Mouse (Mus musculus): ENCODE measurements around the gene Lypla2.

Gene Lypla2

DNA sequence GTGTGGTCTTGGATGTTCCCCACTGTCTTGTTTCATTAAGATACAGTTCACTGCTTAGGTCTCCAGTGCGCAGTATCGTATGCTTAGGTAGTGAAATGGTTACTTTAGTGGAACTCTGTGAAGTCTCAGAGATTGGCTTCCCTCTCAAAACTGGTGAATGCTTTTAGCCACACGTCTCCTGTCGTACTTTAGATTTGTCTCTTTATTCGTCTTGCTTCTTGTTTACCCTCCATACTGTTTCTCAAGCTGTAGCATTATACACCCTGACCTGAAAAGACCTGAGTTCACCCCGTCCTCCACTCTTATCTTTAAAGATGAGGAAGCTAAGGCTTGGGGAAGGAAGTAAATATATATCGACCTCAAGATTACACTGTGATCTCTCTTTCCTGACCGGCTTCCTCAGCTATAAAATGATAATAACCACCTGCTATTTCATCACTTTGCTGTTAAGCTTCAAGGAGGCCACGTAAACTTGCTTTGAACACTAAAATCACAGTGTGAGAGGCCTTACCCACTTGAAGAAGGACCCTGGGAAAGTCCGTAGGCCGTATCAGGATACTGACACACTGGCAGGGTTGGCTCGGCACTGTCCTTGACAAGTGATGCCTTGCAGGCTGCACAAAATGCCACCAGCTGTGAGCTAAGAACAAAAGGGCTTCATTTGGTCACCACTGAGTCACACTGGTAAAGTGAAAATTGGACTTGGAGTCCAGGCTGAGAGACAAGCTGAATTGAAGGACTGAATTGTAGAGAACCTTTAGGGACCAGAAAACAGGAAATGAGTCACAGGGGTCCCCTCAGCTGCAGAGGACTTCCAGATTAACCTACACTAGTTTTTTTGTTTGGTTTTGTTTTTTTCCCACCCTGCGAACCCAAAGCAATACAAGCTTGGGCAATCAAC is 735 bp upstream of the Lypla2 start:
- no peak for DNase-seq (ENCODE audit: low spot score)

DNA sequence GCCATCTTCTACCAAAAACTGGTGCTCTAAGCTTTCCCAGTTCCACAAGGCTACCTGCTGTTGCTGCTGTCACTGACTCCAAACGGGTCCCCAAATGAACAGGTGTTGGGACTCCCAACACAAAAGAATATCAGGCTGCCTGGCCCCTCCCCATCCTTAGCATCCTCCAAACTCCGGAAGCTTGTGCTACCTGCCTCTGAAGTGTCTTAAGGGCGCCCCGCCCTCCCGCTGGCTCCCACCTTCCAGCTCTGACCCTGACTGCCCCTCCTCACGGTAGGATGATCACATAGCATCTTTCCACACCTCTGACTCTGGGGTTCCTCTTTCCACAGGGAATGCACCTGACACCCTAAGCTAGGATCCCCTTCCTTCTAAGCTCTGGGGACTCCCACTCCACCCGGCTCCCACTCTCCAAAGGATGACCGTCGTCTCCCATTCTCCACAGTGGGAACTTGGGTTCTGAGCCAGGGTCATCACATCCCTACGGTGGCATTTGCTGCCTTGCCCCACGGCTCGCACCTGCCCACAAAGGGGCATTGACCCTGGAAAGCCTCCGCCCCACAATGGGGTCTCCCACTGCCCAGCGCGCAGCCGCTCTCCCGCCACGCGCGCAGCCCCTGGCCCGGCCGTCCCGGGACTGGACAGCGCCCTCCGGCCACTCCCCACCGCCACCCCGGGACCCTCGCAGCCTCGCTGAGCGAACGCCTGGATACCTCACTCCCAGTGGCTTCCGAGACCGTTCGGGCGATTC is 446 bp downstream of the Lypla2 start:
- no peak for DNase-seq (ENCODE audit: low spot score)

DNA sequence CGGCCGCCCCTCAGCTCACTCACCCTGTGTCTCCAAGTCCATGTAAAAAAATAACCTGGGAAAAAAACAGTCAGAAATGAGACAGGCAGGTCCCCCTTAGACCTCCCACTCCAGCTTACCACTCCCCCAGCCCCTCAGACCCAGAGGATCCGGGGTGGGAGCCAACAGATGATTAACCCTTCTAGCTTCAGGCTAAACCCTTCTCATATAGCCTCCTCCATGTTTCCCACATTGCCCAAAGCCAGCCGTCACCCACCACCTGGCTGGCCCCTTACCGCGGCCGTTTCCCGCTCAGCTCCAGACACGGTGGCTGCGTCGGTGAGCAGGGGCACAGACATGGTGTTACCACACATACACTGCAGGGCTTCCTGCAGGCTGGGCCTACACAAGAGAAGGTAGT is 1.8 kb downstream of the Lypla2 start:
- no peak for DNase-seq (ENCODE audit: low spot score)

DNA sequence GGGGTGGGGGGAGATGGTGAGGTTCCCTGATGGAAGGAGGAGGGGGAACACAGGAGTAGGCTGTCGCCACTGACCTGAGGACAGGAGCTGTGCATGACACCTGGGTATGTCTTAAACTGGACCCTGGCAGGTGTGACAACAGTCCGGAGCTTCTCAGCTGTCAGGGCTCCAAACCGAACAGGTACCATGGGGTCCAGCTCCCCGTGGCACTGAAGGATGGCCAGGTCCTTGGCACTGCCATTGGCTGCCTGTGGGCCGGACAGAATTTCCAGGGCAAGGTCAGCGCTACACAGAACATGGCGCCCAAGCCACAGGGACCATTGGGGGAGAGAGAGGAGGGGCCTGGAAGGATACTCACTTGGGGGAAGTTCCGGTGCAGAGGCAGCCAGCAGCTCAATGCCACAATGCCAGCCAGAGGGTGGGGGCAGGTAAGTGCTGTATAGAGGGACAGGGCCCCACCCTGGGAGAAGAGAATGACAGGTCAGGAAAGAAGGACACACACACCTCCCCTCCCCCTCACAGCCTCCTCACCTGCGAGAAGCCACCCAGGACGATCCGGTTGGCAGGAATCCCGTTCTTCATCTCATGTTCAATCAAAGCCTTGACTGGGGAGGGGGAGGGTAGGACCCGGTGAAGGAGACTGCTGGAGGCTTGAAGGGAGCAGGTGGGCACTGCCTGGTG is 3.2 kb downstream of the Lypla2 start:
- DNase-seq (ENCODE audit: low spot score): no peak

DNA sequence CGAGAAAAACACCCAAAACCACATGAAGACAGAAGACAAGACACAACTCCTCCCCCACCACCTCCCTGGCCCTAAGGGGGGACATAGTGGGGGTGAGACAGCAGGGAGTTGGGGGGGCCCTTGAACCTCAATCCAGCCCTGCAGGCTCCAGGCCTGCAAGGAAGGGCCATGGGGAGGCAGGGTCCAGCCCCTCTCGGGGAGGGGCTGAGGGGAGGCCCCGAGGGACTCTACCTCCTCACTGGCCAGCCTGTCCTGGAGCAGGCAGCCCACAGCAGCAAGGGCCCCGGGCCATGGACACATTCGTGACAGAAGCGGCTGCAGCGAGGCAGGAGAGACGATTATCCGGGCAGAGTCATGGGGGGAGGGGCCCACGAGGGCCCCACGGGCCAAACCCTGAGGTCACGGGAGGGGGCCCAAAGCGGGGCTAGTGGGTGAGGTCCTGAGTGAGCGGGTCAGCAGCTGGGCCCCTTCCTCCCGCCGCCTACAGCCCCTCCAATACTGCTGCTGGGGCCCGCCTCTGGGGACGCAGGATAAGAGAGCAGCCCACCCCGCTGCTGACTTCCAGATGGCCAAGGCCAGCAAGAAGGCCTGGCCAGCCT is 4.1 kb downstream of the Lypla2 start:
- no peak for DNase-seq (ENCODE audit: low spot score)

DNA sequence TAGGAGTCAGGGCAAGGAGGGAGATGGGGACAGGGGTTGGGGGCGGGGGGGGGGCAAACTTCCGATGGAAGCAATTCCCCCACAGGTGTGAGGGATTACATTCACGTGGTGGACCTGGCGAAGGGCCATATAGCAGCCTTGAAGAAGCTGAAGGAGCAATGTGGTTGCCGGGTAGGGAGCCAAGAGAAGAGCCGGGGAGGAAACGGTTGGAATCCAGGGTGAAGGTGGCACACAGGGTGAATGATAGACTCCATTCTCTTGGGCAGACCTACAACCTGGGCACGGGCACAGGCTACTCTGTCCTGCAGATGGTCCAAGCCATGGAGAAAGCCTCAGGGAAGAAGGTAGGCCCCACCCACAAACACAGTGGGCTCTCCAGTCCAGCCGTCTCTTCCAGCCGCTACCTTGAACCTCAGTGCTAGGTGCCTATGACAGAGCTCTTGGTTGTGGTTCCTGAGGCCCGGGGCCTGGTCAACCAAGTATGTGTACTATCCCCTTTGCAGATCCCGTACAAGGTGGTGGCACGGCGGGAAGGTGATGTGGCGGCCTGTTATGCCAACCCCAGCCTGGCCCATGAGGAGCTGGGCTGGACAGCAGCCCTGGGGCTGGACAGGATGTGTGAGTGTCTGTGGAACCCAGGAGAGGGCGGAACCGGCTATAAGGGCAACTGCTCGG is 5.2 kb downstream of the Lypla2 start:
- no peak for DNase-seq (ENCODE audit: low spot score)

DNA sequence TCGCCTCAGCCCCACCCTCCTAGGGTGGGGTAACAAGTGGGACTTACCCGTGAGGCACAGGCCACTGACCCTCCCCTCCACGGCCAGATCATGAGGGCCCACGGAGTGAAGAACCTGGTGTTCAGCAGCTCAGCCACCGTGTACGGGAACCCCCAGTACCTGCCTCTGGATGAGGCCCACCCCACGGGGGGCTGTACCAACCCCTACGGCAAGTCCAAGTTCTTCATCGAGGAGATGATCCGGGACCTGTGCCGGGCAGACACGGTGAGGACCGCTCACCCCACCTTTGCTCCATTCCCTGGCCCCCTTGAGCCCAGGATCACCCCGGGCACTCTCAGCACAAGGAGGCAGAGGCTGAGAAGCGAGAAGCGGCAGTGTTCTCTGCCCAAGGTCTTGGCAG is 6.1 kb downstream of the Lypla2 start:
- DNase-seq (ENCODE audit: low spot score): no peak

DNA sequence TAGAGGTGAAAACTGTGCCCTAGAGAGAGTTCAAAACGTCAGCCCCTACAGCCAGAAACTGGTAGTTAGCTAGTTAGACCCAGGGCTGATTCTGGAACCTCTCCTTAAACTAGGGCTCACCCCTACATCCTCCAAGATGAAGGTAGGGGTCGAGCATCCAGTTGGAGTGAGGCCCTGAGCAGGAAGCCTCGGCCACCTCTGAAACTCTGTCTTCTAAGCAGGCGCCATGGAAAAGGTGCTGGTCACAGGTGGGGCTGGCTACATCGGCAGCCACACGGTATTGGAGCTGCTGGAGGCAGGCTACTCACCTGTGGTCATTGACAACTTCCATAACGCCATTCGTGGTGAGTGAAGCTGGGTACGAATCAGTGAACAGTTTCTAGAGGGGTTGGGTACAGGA is 7.3 kb downstream of the Lypla2 start:
- DNase-seq (ENCODE audit: low spot score): no peak

DNA sequence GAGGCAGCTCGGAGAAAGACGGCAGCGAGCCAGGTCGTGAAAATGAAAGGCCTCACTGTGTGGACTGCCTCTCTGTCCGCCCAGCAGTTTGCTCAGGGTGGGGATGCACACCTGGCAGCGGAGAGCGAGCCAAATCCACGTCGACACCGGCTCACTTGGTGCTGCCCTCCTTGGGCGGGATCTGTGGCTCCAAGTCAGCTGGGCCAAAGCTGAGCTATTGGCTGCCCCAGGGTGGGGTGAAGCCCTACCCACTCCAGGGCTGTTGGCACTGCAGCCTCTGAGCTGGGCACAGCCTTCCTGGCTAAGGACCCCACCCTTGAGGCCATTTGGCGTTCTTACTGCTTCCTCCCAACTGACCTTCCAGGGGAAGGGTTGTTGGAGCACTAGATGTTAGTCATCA is 8.0 kb downstream of the Lypla2 start:
- no peak for DNase-seq (ENCODE audit: low spot score)

DNA sequence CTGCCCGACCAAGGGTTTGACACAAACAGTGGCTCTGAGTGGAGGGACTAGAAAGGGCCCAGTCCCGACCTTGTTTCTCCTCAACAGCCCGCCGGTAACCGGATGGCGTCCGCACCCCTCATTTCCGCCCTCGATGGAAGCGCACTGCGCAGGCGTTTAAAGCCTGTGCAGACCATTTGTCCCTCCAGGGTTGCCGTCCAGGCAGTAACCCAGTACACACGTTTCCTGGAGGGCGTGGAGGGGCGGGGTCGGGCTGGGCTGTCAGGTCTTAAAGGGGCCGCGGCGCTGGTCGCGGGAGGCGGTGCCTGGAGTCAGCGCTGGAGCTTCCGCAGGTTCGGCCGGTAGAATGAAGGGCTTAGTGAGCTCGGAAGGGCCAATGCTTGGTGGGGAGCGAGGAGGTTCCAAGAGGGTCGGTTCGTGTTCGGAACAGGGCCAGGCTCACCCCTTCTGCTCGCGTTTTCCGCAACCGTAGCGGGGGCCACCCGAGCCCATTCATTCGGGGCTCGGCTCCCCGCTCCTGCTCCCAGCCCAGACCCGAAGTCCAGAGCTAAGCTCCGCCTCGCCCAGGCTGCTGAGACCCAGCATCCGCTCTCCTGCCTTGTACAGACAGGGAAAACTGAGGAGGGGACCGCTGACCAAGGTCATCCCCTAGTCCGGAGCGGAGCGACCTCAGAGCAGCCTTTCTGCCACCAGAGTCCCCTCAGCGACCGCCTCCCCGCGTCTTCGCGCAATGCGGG is 8.8 kb downstream of the Lypla2 start, which contains the start of gene Gale:
Gene Gale, plus strand, starts transcription at position 271 of the 737 bp plus-strand sequence.
- peak; percentile 88 for DNase-seq (ENCODE audit: low spot score)

DNA sequence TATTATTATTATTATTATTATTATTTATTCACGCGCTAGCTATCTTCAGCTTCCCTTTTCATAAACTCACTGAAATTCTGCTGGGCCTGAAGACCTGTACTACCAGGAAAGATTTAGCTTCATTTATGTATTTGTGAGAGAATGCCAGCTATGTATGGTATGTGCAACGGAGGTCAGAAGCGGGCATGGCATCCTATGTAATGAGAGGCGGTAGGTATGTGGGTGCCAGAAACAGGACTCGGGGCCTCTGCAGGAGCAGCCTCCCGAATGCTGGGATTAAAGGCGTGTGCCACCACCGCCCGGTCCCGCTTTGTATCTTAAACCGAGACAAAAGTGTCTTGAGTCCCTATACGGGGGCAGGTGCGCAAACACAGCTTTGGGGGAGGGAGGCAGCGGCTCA is 9.5 kb downstream of the Lypla2 start:
- no peak for DNase-seq (ENCODE audit: low spot score)

DNA sequence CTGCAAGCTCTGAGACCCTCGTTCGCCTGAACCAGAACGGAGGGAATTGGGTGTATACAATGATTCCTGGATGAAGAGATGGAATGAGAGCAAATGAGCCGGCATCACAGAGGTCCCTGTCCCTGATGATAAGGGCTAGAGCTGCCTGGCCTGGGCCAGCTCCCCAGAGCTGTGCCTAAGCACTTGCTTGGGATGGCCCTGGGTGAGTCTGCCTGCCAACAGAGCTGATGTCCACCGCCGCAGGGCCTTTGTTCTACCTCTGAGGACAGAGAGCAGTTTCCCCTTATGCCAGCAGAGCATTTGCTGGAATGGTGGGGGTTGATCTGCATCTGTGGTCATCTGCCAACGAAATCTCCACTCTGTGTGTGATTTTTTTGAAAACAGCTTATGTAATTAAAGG is 10.2 kb downstream of the Lypla2 start:
- DNase-seq (ENCODE audit: low spot score): no peak

DNA sequence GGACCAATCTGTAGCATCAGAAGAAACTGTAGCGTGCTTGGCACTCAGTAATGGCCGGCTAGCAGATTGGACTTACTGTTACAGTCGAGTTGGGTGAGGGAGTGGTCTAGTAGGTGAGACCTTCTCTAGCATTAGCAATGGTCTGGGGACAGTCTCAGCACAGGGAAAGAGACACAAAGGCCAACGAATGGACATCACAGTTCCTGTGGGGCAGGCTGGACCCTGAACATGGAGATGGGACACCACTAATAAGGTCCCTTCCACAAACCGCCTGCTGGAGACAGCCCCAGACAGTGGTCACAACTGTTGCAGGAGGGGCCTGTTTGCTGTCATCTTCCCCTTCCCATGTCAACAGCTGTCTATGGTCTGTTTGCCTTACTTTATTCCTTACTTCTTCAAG is 10.7 kb downstream of the Lypla2 start:
- no peak for DNase-seq (ENCODE audit: low spot score)

DNA sequence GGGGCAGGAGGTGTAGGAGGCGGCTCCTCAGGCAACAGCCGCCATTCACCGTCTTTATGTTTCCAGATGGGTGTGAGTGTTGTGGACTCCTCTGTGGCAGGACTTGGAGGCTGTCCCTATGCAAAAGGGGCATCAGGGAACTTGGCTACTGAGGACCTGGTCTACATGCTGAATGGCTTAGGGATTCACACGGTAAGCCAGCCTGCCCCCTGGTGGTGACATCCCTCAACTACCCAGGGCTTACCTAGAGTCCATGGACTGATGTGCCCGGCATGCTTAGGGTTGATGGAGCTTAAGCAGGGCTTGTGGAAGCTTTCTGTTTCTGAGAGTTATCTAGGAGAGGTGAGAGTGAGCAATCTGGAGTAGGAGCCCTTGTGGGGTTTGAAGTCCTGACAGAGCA is 11.7 kb downstream of the Lypla2 start:
- DNase-seq (ENCODE audit: low spot score): peak; percentile 77

DNA sequence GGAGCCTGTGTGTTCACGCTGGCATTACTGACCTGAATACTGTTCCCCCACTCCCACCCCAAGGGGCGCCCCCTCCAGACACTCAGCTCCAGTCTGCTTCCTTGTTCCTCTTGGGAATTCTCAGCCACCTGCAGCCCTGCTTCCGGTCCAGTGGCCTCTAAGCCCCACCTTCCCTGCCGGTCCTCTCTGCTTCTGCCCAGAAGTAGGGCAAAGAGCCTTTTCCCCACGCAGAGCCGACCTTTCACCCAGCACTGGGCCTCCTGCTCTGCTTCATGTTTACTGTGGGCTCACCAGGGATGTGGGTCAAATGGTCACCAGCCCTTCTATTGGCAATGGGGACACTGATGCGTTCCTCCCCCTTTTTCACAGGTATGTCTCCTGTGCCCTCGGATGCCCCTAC is 14.1 kb downstream of the Lypla2 start:
- DNase-seq (ENCODE audit: low spot score): no peak

DNA sequence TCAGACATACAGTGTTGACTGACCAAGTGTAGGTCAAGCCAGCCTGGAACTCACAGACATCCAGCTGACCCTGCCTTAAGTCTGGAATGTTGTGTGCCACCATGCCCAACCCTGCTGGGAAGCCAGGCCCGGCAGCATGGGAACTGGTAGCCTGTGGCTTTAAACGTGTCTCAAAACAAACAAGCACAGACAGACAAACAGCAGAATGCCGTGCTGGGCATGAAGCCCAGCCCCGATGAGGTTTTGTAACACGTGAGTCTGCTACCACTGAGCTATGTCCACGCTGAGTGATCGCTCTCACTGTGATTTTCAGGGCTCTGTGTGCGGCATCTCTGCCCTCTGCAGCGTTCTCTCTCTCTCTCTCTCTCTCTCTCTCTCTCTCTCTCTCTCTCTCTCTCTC is 16.5 kb downstream of the Lypla2 start:
- DNase-seq (ENCODE audit: low spot score): no peak

DNA sequence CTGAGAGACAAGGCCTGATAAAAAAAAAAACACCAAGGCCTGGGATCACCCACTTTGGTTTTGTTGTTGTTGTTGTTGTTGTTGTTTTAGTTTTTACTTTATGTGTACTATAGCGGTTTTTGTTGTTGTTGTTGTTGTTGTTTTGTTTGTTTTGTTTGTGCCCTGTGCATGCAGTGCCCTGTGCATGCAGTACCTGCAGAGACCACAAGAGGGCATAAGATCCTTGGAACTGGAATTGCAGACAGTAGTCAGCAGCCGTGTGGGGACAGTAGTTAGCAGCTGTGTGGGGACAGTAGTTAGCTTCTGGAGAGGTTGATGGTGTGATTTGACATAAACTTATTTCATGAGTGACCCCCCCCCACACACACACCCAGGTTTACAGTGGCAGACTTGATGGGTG is 18.2 kb downstream of the Lypla2 start:
- DNase-seq (ENCODE audit: low spot score): no peak

DNA sequence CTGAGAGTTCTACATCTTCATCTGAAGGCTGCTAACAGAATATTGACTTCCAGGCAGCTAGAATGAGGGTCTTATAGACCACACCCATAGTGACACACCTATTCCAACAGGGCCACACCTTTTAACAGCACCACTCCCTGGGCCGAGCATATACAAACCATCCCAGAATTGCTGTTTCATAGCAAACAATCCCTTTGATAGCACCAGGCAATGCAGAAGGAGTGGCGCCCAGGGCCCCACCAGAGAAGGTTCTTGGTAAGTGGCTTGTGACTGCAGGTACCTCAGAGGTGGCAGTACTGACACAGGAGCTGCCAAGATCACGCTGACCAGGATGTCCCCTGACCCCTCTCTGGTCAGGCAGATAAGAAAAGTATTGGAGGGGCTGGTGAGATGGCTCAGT is 19.2 kb downstream of the Lypla2 start:
- no peak for DNase-seq (ENCODE audit: low spot score)

DNA sequence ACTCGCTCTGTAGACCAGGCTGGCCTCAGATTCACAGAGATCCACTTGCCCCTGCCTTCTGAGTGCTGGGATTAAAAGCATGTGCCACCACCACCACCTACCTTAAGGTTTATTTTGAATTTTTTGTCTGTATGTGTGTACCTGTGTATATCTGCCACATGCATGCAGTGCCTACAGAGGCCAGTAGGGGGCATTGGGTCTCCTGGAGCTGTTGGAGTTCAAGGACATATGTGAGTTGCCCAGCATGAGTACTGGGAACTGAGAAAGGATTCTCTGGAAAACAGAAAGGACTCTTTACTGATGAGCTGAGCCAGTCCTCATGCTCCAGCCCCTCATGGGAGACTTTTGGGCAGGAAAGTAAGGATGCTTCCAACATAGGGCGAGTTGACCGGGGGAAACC is 20.9 kb downstream of the Lypla2 start:
- no peak for DNase-seq (ENCODE audit: low spot score)

DNA sequence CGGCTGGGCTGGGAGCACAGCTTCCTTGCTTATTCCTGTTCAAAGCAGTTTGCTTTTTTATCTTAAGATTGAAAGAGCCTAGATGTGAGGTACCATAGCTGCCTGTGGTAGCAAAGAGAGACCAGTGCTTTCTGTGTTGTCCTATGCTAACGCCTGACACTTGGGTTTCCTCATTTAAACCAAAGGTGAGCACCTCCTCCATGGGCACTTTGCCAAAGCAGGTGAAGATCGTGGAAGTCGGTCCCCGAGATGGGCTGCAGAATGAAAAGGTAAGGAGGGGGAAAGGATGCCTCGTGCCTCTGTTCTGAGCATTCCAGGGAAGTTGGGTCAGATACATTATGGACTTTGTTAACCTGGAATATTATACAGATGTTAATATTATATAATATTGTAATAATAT is 22.1 kb downstream of the Lypla2 start:
- no peak for DNase-seq (ENCODE audit: low spot score)

DNA sequence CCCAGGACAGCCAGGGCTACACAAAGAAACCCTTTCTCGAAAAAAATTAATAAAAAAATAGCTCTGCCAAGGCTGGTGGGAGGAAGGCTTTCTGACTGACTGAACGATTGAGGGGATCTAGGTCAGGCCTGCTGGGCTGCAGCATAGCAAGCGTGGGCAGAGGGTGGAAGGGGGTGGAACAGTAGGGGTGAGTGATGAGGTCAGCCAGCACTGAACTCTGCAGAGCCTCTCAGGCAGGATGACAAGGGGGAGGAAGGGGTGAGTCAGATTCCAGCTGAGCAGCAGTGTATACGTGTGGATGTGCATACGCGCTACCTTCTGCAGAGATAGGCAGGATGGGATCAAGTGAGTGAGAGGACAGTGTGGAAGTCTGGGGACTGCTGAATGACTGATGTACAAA is 22.5 kb downstream of the Lypla2 start:
- no peak for DNase-seq (ENCODE audit: low spot score)

All from left cerebral cortex, adult 11 months (tissue).